Mouse (Mus musculus) intestine, embryonic 14.5 days (tissue): ENCODE data around the gene Enpp4. TPM values are rescaled to one million over a fixed set of nuclear protein-coding genes. Genes with fewer than 3 reads are reported as not detected.

Experiments used
- ATAC-seq: fragments of 200-750 bp; cut with Nextera tagmentation; replicated peaks from 2 replicates; pipeline ENCODE4 v1.8.0; 2017; ENCODE audit warnings: low read depth, moderate number of reproducible peaks, moderate TSS enrichment, moderate library complexity; ENCODE audit not compliant: low FRiP score, low TSS enrichment
- DNase-seq: peaks from one replicate; pipeline ENCODE4 v3.0.0-alpha.2; 2018; ENCODE audit warnings: low spot score
- H3K27ac ChIP-seq: fragments of 300-500 bp; sonication (generic); 2 replicates; pipeline ENCODE4 v1.5.1; 2014; ENCODE audit warnings: low read depth, mild to moderate bottlenecking, control low read depth
- H3K27me3 ChIP-seq: fragments of 300-500 bp; sonication (generic); replicated peaks from 2 replicates; pipeline ENCODE4 v1.6.1; 2014; ENCODE audit warnings: low read length, control low read depth; ENCODE audit not compliant: control insufficient read depth, insufficient read depth
- H3K36me3 ChIP-seq: fragments of 300-500 bp; sonication (generic); 2 replicates; pipeline ENCODE4 v1.6.1; 2014; ENCODE audit warnings: low read length, control low read depth; ENCODE audit not compliant: control insufficient read depth, insufficient read depth
- H3K4me1 ChIP-seq: fragments of 300-500 bp; sonication (generic); replicated peaks from 2 replicates; pipeline ENCODE4 v1.6.1; 2014; ENCODE audit warnings: low read length, control low read depth, mixed read lengths; ENCODE audit not compliant: control insufficient read depth, insufficient read depth
- H3K4me2 ChIP-seq: fragments of 300-500 bp; sonication (generic); 2 replicates; pipeline ENCODE4 v1.6.1; 2014; ENCODE audit warnings: low read length
- H3K4me3 ChIP-seq: fragments of 300-500 bp; sonication (generic); 2 replicates; pipeline ENCODE4 v1.5.1; 2014; ENCODE audit warnings: low read depth, low read length, control low read depth, mixed read lengths
- H3K9ac ChIP-seq: fragments of 300-500 bp; sonication (generic); 2 replicates; pipeline ENCODE4 v1.6.1; 2014; ENCODE audit warnings: mild to moderate bottlenecking, low read length
- H3K9me3 ChIP-seq: fragments of 300-500 bp; sonication (generic); 2 replicates; pipeline ENCODE4 v1.6.1; 2016; ENCODE audit warnings: low read length, control low read depth; ENCODE audit not compliant: control insufficient read depth
- WGBS: fragments of 180-500 bp; shearing (Covaris S2); extraction: QIAGEN DNeasy Blood & Tissue Kit; methylation state at CpG from one replicate; pipeline ENCODE4 v1.1.7; 2014; 5-methylcytosine and 5-hydroxymethylcytosine counted together
- polyA plus RNA-seq: library from polyadenylated mRNA; unstranded; fragments of >200 nt; fragmentation: Nextera tagmentation; extraction: Ambion mirVana; gene quantifications from 2 replicates; pipeline ENCODE4 v1.2.1, GENCODE M21; 2014

Enpp4 gene
- polyA plus RNA-seq, 1 experiment from 2014 or later, result 5.8 TPM

- H3K27ac ChIP-seq, result no peak overlapping the region
- H3K36me3 ChIP-seq, result no peaks in the 10 kb centered on the region
- no peaks in the 10 kb centered on the region for H3K27me3 ChIP-seq
- ATAC-seq, result no peak
- H3K4me1 ChIP-seq, result no peaks in the 10 kb centered on the region
- WGBS, result 57% methylated on average over 8 of the region's 8 CpGs
- H3K9ac ChIP-seq, result no peak overlapping the region
- H3K9me3 ChIP-seq, result no peaks in the 10 kb centered on the region
- H3K4me3 ChIP-seq, result peak overlapping the region; percentile 35
- H3K4me2 ChIP-seq, result peak overlapping the region; percentile 37
- no peak for DNase-seq
Observed at GRCm38 (mm10) chr17:44136018-44136417, 30.4 kb upstream of the Enpp4 start.

- no peak overlapping the region for H3K9ac ChIP-seq
- H3K27me3 ChIP-seq, result no peaks in the 10 kb centered on the region
- peak overlapping the region; percentile 35 for H3K4me3 ChIP-seq
- whole genome bisulfite sequencing, result 68% methylated on average over 9 of the region's 9 CpGs
- ATAC-seq, result peak; percentile 45; the same call in 1 of the 2 replicates
- no peak overlapping the region for H3K27ac ChIP-seq
- no peaks in the 10 kb centered on the region for H3K9me3 ChIP-seq
- H3K4me1 ChIP-seq, result no peaks in the 10 kb centered on the region
- peak overlapping the region; percentile 37 for H3K4me2 ChIP-seq
- no peaks in the 10 kb centered on the region for H3K36me3 ChIP-seq
- no peak for DNase-seq
Observed at GRCm38 (mm10) chr17:44134545-44134944, 28.9 kb upstream of the Enpp4 start.

GRCm38 (mm10) chr17:44134106-44134505 lies 28.5 kb upstream of the Enpp4 start:
- no peaks in the 10 kb centered on the region for H3K4me1 ChIP-seq
- WGBS, result 50% methylated on average over 6 of the region's 6 CpGs
- no peaks in the 10 kb centered on the region for H3K9me3 ChIP-seq
- no peak overlapping the region for H3K9ac ChIP-seq
- DNase-seq, result no peak
- ATAC-seq, result no peak
- no peaks in the 10 kb centered on the region for H3K36me3 ChIP-seq
- H3K27me3 ChIP-seq, result no peaks in the 10 kb centered on the region
- H3K27ac ChIP-seq, result no peak overlapping the region
- H3K4me3 ChIP-seq, result peak overlapping the region; percentile 35; the same call in 1 of the 2 replicates
- peak overlapping the region; percentile 28; the same call in 1 of the 2 replicates for H3K4me2 ChIP-seq

GRCm38 (mm10) chr17:44130429-44130828 lies 24.8 kb upstream of the Enpp4 start:
- H3K4me2 ChIP-seq, result no peak overlapping the region
- DNase-seq, result peak; percentile 86
- 13% methylated on average over 7 of the region's 7 CpGs for WGBS

GRCm38 (mm10) chr17:44129092-44129750 lies 23.6 kb upstream of the Enpp4 start:
- 79% methylated on average over 13 of the region's 13 CpGs for WGBS
- H3K4me1 ChIP-seq, result no peaks in the 10 kb centered on the region
- H3K4me3 ChIP-seq, result no peak overlapping the region
- no peak overlapping the region for H3K9ac ChIP-seq
- H3K9me3 ChIP-seq, result no peaks in the 10 kb centered on the region; the same call in 1 of the 2 replicates
- no peak overlapping the region for H3K27ac ChIP-seq
- no peak for DNase-seq
- H3K27me3 ChIP-seq, result no peaks in the 10 kb centered on the region
- ATAC-seq, result 0 out of 2 replicates have a peak, but pooled peaks have one; percentile 21
- H3K36me3 ChIP-seq, result no peaks in the 10 kb centered on the region
- H3K4me2 ChIP-seq, result no peak overlapping the region

More at GRCm38 (mm10) chr17:44130429-44130828, 24.8 kb upstream of the Enpp4 start:
- Histone ChIP-seq H3K27me3 (no peaks in the 10 kb centered on the region), H3K4me3 (no peak overlapping the region), H3K36me3 (no peaks in the 10 kb centered on the region), H3K9ac (no peak overlapping the region), H3K9me3 (no peaks in the 10 kb centered on the region; the same call in 1 of the 2 replicates), H3K27ac (no peak overlapping the region), H3K4me1 (no peaks in the 10 kb centered on the region)
- no peak for ATAC-seq

- Histone ChIP-seq H3K9me3 (no peaks in the 10 kb centered on the region), H3K36me3 (no peaks in the 10 kb centered on the region), H3K4me1 (no peaks in the 10 kb centered on the region), H3K27ac (no peak overlapping the region), H3K27me3 (no peaks in the 10 kb centered on the region), H3K9ac (no peak overlapping the region), H3K4me3 (no peak overlapping the region), H3K4me2 (no peak overlapping the region)
- ATAC-seq, result no peak
- WGBS, result 67% methylated on average over 12 of the region's 12 CpGs
- DNase-seq, result no peak
Observed at GRCm38 (mm10) chr17:44121366-44122100, 15.9 kb upstream of the Enpp4 start.

GRCm38 (mm10) chr17:44118231-44118630 lies 12.6 kb upstream of the Enpp4 start:
- Histone ChIP-seq H3K4me3 (no peak overlapping the region), H3K27ac (no peak overlapping the region), H3K4me2 (no peak overlapping the region), H3K27me3 (no peaks in the 10 kb centered on the region), H3K36me3 (no peaks in the 10 kb centered on the region), H3K9me3 (no peaks in the 10 kb centered on the region), H3K9ac (no peak overlapping the region), H3K4me1 (no peaks in the 10 kb centered on the region)
- DNase-seq (no peak), ATAC-seq (no peak)
- WGBS, result 87% methylated on average over 4 of the region's 4 CpGs

- ATAC-seq (no peak), DNase-seq (no peak)
- no peaks in the 10 kb centered on the region for H3K36me3 ChIP-seq
- no peaks in the 10 kb centered on the region for H3K27me3 ChIP-seq
- H3K4me1 ChIP-seq, result no peaks in the 10 kb centered on the region
- WGBS, result 64% methylated on average over 2 of the region's 2 CpGs
- H3K27ac ChIP-seq, result no peak overlapping the region
- no peak overlapping the region for H3K9ac ChIP-seq
- no peaks in the 10 kb centered on the region for H3K9me3 ChIP-seq
- no peak overlapping the region for H3K4me2 ChIP-seq
- H3K4me3 ChIP-seq, result no peak overlapping the region
Observed at GRCm38 (mm10) chr17:44117721-44118120, 12.1 kb upstream of the Enpp4 start.
